Mouse (Mus musculus) brain, embryonic 14.5 days (tissue): Measurements from ENCODE around the gene Gsg1l2. TPM values are rescaled to one million over a fixed set of nuclear protein-coding genes. Genes with fewer than 3 reads are reported as not detected.

Experiments used
- DNase-seq: peaks from one replicate; pipeline ENCODE4 v3.0.0-alpha.2; 2011; ENCODE audit warnings: low read depth
- CTCF ChIP-seq: fragments of 200-500 bp; IDR thresholded peaks from 2 replicates; pipeline ENCODE4 v1.5.1; 2012; ENCODE audit warnings: inconsistent platforms, mild to moderate bottlenecking, moderate library complexity, borderline replicate concordance; ENCODE audit not compliant: insufficient read depth, insufficient read length; ENCODE audit errors: extremely low read depth
- POLR2A ChIP-seq: fragments of 200-500 bp; IDR thresholded peaks from 2 replicates; pipeline ENCODE4 v1.6.1; 2012; ENCODE audit warnings: mild to moderate bottlenecking, inconsistent platforms, borderline replicate concordance; ENCODE audit not compliant: poor library complexity, insufficient read depth, insufficient read length, severe bottlenecking; ENCODE audit errors: extremely low read depth
- polyA plus RNA-seq: library from polyadenylated mRNA; depleted of rRNA; stranded (reverse); fragments of >200 nt; gene quantifications from 2 replicates; pipeline ENCODE4 v1.2.3, GENCODE M21; 2012; rRNA removed

The Gsg1l2 gene
- not detected in 2 replicates for polyA plus RNA-seq

- TF ChIP-seq POLR2A: no peak
- TF ChIP-seq CTCF: no peak
- peak; percentile 32 for DNase-seq
Observed at GRCm38 (mm10) chr11:67774379-67774778, at the start of gene Gsg1l2. TSS of gene Gsg1l2 (plus strand) at chr11:67774608.

GRCm38 (mm10) chr11:67727095-67727494, 47.3 kb upstream of the Gsg1l2 start:
- DNase-seq: no peak
- TF ChIP-seq POLR2A: no peak
- no peak for TF ChIP-seq CTCF

GRCm38 (mm10) chr11:67728726-67729125, 45.7 kb upstream of the Gsg1l2 start:
- DNase-seq: no peak
- TF ChIP-seq CTCF (no peak), POLR2A (no peak)

GRCm38 (mm10) chr11:67731056-67731455, 43.4 kb upstream of the Gsg1l2 start:
- TF ChIP-seq POLR2A (no peak), CTCF (no peak)
- DNase-seq: no peak

GRCm38 (mm10) chr11:67733726-67734125, 40.7 kb upstream of the Gsg1l2 start:
- TF ChIP-seq POLR2A (no peak), CTCF (no peak)
- no peak for DNase-seq

GRCm38 (mm10) chr11:67734597-67734996, 39.8 kb upstream of the Gsg1l2 start:
- DNase-seq: no peak
- TF ChIP-seq CTCF (no peak), POLR2A (no peak)

- no peak for DNase-seq
- no peak for TF ChIP-seq POLR2A
- TF ChIP-seq CTCF: no peak
Observed at GRCm38 (mm10) chr11:67738345-67738744, 36.1 kb upstream of the Gsg1l2 start.

- TF ChIP-seq POLR2A (no peak), CTCF (no peak)
- peak; percentile 43 for DNase-seq
Observed at GRCm38 (mm10) chr11:67738846-67739490, 35.4 kb upstream of the Gsg1l2 start.

- DNase-seq: no peak
- no peak for TF ChIP-seq POLR2A
- peak; percentile 8; the same call in 1 of the 2 replicates for TF ChIP-seq CTCF
Observed at GRCm38 (mm10) chr11:67741569-67741968, 32.8 kb upstream of the Gsg1l2 start.

- TF ChIP-seq CTCF: no peak
- no peak for TF ChIP-seq POLR2A
- DNase-seq: no peak
Observed at GRCm38 (mm10) chr11:67756287-67756686, 18.1 kb upstream of the Gsg1l2 start.

- DNase-seq: no peak
- TF ChIP-seq POLR2A (no peak), CTCF (no peak)
Observed at GRCm38 (mm10) chr11:67757373-67758167, 16.8 kb upstream of the Gsg1l2 start.
